Mouse (Mus musculus) liver (tissue): ENCODE measurements around the gene Dnajb4.
A peak's percentile ranks its signal among the peaks of the same experiment; 100 is the strongest.

ENCODE experiments used
- DNase-seq: peaks from one replicate; pipeline ENCODE4 v3.0.0-alpha.2; 2020; ENCODE audit warnings: mixed read lengths

Gene Dnajb4

DNA sequence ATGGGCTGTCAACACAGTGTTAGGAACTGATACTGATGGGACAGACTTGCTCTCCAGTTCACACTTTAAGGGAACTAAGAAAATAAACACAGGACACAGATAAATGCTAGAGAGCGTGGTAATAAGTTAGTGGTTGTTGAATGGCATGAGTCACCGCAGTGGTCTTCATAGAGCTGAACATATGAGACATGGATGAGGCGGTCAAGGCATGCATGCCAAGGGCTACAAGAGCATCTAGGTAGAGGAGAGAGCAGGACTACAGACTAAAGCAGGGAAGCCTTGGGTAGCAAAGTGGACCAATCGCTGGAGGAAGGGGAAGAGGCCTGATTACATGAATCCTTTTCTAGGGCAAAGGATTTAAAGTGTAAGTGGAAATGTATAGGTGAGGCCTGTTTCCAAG is 2.9 kb downstream of the Dnajb4 start:
- DNase-seq: no peak

DNA sequence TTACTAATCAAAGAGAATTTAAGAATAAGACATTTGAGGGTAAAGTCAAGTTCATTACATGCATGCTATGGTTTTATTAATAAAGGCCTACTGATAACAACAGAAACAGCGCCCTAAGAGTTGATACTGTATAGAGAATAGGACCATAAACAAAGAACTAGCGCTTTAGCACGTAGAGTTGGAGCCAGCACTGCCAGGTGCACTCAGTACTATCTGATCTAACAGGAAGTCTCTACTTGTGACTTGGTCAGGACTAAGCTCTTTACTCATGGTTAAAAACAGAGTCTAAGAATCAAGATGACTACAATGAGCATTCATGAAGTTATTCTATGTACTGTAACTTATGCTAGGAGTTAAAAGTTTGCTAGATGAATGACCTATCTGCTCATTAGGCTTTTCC is 5.5 kb downstream of the Dnajb4 start:
- DNase-seq: no peak

DNA sequence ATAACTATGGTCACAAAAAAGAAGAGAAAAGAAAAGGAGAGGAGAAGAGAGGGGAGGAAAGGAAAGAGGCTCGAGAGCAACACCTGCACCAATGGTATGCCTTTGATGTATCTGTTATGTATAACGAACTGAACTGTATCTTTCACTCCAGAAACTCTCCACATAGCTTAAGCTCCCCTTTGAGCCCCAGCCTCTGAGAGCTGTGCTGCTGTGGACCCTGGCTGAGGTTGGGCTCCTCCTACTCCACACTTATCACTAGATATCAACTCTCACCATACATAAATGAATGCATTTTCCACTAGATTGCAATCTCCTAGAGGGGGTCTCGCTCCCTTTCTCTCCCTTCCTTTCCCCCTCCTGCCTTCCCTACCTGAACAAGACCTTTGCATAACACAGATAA is 6.1 kb downstream of the Dnajb4 start:
- no peak for DNase-seq

DNA sequence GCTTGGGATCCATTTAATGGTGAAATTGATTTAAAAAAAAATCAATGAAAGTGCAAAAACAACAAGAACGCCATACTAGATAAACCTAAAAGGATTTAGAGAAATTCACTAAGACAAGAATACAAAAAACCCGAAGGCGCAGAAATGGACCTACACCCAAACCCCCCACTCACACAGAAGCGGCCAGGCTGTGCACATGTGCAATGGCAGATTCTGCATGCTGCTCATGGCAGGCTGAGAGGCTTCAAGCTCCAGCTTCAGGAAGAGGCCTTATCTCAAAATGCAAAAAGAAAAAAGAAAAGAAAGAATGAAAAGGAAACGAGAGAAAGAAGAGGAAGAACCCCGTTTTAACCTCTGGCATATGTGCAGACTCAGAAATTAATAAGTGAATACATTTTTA is 6.7 kb downstream of the Dnajb4 start:
- no peak for DNase-seq

DNA sequence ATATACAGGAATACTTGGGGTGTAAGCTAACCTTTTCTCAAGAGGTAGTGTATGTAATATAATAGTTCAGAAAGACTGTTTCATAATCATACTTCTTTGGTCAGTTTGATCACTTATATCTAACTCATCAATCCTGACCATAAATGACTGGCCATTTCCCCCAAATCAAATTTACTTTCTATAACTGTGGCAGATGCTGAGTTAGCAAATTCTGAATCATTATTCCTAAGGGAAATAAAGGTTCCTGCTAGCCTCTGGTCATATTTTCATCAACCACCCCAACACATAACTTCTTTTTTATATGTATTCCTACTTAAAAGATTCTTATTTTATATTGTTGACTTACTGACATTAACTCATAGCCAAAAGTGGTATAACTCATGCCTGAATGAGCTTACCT is 7.2 kb downstream of the Dnajb4 start:
- no peak for DNase-seq

DNA sequence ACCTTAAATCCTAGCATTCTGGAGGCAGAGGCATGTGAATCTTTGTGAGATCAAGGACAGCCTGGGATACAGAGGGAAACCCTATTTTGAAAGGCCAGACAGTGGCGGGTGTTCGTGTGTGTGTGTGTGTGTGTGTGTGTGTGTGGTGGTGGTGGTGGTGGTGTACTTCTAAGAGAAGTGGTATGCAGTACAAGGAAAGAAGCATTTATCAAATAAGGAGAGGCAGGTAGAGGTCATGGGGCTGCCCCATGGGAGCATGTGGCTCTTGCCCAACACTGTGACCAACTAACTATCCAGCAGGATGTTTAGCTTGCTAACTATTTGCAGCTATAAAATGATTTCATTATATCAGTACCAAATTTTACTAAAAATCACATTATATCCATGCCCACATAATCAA is 8.5 kb downstream of the Dnajb4 start:
- DNase-seq: no peak

DNA sequence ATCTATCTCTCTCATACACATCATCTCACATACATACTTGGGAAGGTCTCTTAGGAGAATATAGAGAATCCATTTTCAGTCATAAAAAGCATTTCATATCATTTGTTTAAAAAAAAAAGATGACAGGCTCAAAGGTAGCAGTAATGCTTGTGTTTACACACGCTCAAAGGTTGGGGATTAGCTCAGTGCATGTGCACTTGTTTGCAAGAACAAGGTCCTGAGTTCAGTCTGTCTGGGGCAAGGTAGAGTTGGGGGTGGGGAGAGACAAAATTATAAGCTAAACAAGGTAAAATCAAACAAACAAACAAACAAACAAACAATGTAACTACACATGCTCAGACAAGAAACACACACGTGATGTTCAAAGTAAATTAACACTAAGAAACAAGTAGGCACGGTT is 8.9 kb downstream of the Dnajb4 start:
- DNase-seq: no peak

DNA sequence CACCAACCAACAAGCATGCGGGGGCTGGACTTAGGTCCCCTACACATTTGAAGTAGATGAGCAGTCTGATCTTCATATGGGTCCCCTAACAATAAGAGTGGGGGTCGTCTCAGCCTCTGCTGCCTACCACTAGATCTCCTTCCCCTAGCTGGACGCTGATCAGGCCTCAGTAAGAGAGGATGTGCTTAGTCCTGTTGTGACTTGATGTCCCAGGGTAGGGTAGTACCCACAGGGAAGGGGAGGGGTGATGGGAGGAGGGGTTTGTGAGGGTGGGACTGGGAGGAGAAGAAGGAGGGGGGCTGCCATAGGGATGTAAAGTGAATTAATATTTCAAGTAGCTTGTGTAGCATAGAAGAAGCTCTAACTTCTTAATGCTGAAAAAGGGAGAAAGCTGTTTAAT is 11.0 kb downstream of the Dnajb4 start:
- DNase-seq: no peak

DNA sequence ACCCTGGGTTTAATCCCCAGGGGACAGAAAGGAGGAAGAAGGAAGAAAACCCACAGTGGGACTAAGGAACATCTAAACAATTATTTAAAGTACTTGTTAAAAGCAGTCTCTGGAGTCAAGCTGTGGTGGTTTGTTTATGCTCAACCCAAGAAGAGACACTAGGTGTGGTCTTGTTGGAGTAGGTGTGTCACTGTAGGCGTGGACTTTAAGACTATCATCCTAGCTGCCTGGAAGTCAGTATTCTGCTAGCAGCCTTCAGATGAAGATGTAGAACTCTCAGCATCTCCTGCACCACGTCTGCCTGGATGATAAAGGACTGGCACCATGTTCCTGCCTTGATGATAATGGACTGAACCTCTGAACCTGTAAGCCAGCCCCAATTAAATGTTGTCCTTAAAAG is 12.9 kb downstream of the Dnajb4 start:
- DNase-seq: peak; percentile 70

DNA sequence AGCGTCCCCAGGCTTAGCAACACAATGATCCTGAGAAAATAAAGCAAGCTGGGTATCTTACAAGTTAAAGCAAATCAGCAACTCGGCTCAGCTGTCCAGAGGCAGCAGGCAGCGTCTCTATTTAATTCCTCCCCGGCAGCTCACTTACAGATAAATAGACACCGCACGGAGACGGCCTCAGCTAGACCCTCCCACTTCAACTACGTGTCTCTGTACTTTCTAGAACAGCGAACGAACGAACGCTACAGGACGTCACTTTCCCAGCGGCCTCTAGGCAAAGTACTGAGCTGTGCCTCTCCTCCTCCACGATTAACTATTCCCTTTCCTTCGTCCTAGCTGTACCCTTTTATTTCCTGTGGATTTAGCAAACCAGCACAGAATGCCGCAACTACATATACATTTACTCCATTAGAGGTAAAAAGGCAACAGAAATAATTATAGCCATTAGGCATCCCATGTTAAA is 16.4 kb downstream of the Dnajb4 start:
- DNase-seq: peak; percentile 93

DNA sequence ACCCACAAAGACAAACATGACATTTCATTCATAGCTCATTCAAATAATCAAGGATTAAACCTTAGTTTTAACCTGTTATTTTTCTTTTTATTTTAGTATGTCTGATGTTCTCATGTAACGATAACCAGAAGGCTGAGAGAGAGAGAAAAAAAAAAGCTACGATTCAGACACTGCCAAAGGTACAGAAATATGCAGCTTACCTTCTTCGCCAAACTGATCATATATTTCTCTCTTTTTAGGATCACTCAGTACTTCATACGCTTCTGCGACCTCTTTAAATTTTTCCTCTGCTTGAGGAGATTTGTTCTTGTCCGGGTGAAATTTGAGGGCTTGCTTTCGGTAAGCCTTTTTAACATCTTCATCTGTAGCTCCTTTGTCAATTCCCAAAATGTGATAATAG is 16.9 kb downstream of the Dnajb4 start:
- DNase-seq: no peak

DNA sequence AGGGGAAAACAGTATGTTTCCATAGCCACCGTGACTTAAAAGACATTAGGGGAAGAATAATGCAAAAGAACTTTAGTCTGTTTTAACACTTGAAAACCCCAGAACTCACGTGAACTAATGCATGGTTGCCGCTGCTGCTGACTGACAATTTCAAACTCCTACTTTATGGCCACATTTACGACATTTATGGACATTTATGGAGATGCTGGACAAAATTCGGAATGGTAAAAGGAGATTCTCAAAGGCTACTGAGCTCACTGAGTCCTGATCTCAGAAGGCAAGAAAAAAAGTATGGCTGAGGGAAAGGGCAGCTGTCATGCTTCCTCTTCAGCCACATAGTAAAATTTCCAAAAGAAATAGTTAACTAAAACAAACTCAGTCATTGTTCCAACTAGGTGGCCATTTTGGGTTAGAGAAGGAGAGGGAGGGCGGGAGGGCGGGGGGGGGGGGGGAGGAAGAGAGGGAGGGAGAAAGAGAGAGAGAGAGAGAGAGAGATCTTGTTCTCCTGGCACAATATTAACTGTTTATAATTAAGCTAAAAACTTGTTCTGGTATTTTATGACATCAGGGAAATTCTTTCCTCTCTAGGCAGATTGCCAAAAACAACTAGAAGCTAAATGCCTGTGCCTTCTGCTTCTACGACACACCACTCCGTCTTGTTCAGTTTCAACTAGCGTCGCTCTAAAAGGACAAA is 17.7 kb downstream of the Dnajb4 start:
- DNase-seq: peak; percentile 61

DNA sequence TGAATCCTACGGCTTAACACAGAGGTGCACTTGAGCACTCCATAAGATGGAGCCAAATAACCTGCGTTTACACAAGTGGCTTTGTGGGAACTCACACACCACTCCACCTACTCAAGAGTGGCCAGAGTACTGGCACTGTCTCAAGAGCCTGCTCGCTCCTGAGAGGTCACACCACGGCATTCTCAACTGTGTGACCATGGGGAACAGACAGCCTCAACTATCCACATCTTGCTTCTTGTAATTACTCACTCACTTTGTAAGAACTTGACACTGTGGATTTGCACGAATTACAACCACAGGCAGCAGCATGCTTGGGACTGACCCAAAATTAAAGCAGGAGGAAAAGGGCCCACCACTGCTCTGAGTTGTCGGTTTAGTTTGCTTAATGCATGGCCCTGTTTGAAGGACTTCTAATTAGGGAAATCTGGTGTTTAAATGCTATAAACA is 18.3 kb downstream of the Dnajb4 start:
- DNase-seq: peak; percentile 63

DNA sequence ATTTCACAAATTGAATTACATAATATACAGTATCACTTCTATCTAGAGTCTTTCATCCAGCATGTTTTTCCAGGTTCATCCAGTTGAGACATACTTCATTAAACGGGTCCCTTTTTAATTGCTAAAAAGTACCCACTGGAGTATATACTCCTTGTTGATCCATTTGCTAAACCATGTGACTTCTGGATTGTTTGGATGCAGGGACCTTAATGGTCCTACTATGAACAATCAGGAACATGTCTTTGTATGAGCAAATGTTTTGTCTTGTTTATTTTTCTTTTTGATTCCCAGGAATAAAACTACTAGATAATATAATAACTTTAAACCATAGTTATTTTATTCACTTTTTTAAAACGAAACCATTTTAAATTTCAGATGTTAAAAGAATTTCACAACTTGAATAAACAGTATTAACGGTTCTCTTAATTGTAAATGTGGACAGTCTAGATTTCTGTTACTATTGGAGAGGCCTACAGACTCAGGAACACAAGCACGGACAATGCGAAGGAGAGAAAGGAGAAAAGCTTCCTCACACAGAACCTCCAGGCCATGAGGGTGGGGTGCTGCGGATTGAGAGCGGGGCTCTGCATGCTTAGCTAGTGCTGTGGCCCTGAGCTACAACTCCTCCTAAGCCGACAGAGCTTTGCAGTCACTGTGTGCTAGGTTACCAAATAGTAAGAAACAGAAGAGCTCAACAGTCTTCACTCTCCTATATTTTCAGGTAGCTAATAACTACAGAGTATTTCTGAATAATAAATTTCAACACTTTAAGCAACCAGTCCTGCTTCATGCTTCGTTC is 19.2 kb downstream of the Dnajb4 start:
- DNase-seq: peak; percentile 63

DNA sequence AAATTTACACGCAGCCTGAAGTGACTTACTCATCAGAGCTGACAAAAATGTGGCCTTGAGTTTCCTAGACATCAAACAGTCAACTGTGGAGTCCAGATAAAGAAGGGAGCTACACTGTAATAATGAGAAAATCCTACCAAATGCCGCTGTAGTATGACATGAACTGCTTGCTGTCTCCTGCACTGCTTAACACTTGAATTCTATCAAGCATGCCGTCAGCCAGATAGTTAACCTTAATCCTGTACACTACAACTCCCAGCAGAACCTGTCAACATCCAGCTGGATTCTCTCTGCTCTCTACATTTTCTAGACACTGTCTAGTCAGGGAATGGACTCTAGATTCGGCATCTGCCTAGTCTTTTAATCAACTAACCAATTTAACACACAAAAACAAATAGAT is 20.8 kb downstream of the Dnajb4 start:
- no peak for DNase-seq

DNA sequence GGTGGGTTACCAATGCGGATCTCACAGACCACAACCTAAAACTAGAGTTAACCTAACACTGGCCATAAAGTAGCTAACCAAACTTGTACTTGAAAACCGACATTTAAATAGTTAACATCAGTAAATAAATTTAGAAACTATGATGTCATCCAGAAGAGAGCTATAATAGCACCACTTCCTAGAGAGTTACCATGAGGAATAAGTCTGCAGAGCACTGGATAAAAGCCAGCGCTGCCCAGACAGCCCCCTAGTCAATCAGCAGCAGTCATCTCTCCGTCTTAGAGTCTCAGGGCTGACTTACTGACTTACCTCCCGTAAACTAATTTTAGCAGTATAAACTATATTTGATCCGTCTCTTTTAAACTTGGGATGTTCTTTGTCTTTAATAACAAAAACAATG is 24.0 kb downstream of the Dnajb4 start:
- DNase-seq: no peak

DNA sequence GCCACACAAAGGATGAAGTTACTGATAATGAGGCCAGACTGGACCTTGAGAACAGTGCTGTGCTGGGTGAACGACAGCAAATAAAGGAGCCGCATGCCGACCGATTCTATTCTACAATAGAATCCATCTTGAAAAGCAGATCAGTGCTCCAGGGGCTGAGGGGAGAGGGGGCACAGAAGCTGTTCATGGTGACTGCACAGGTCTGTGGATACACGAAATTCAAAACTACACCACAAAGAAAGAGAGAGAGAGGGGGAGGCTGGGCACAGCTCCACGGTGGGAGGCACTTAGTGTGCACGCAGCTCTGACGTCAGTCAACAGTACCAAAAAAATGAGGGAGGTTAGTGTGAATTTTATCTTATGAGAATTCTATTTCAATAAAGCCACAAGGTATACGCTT is 26.6 kb downstream of the Dnajb4 start:
- DNase-seq: no peak

DNA sequence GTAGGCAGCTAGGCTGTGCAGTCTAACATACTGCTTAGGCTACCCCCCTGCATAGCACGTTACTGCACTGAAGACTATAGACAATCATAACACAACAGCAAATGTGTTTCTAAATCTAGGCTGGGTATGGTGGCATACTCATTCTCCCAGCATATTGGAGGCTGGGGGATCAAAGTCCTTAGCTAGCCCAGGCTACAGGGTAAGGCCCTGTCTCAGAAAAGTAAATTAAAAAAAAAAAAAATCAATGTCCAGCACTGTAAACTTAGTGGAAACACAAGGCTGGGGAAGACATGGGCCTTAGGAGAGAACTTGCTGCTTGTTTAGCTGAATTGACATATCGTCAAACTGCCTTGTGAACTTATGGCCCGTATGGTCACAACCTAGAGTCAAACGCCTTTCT is 29.5 kb downstream of the Dnajb4 start:
- DNase-seq: no peak

DNA sequence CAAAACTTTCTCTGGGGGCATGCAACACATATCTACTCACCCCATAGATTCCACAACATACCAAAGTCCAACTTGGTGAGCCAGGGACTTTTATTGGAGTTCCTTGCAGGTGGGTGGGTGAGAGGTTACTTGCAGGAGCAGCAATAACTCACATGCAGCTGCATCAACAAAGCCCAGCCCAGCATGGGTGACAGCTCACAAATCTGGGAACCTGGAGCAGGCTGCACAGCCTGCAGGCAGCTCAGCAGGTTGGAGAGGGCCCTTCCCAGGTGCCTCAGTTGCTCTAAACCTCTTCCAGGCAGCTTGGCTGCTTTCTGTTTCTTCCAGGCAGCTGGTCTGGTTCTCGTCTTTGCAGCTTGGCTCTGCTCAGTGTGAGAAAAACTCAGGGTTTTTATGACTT is 30.8 kb downstream of the Dnajb4 start:
- no peak for DNase-seq

DNA sequence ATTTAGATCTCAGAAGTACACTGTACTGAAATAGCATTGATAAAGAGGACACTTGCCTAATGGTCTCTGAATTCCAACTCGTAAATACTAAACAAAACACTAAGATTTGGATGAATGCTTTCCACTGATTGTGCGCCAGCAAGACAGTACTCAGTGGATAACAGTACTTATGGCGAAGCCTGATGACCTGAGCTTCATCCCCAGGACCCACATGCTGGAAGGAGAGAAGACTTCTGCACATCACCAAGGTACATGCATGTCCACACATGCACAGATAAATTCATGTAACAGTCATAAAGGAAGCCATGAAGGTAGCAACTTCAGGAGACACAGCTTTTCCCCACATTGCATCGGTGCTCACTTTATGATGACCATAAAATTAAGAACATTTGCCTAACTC is 31.3 kb downstream of the Dnajb4 start:
- no peak for DNase-seq

DNA sequence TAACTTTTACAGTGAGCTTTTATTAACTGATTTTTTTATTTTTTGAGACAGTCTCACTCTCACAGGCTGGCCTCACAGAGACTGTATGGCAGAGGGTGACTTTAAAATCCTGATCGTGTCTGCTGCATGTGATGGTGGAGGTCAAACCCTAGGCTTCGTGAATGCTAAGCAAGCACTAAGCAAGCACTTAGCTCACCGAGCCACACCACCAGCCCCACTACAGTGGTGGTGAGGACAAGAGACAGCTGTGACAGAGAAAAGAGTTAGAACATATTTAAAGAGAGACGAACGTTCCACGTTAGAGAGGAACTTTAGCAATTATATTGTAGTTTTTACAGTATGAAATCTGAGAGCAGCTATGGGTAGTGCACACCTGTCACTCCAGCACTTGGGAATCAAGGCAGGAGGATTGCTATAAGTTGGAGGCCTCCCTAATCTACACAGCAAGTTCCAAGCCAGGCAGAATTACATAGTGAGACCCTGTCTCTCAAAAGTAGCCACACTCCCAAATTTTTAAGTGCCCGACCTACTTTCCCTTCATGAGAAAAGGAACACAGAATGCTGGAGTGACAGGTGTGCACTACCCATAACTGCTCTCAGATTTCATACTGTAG is 37.7 kb downstream of the Dnajb4 start:
- no peak for DNase-seq

DNA sequence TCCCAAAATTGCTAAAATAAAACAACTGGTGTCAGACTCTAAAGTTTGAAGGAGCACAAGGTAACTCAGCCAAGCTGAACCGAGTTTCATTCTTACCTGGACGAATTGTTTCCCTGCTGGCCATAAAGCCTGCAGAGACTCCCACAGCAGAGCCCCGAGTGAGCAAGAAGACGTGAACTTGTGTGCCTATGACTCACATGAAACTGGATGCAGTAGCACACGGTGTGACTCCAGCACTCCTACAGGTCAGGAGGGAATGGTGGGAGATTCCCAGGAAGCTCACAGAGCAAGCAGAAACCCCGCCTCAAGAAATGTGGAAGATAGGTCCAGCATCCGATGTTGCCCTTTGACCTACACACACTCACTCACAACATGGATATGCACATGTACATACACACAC is 38.2 kb downstream of the Dnajb4 start:
- no peak for DNase-seq

DNA sequence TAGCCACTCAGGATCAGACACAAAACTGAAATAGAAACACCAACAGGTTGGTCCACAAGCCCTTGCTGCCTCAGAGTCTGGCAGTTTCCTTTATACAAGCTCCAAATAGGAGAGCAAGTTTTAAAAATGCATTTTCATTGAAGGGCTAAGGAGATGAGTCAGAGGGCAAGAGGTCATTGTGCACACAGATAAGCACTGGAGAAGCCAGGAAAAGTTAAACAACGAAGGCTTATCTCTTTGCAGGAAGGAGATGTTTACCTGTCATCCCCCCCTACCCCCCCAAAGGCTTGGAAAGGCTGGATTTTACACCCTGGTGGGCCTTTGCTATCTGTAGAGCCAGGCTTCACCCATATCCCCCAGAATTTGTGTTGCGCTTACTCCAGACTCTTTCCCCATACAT is 38.9 kb downstream of the Dnajb4 start:
- DNase-seq: no peak

DNA sequence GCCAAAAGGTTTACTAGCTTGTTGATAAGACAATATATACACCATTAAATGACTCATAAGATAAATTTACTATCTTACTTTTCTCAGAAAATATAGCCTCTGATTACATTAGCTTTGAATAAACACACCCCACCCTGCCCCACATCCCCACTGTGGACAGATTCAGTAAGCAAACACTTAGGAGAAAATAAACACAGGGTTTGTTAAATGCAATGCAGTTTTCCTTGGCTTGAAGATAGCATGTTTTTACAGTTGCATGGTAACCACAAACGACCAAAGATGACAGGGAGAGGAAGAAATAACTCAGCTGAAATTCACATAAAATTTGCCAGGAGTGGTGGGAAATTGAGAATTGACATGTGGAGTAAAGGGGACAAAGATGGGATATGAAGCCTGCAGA is 39.7 kb downstream of the Dnajb4 start:
- no peak for DNase-seq
